Mouse (Mus musculus): ENCODE results near the gene Ccm2l. TPM values are rescaled to one million over a fixed set of nuclear protein-coding genes. Genes with fewer than 3 reads are reported as not detected.
A peak's percentile ranks its signal among the peaks of the same experiment; 100 is the strongest.

Ccm2l gene
- polyA plus RNA-seq, 1 experiment from 2014 or later = 10.7 TPM

DNA sequence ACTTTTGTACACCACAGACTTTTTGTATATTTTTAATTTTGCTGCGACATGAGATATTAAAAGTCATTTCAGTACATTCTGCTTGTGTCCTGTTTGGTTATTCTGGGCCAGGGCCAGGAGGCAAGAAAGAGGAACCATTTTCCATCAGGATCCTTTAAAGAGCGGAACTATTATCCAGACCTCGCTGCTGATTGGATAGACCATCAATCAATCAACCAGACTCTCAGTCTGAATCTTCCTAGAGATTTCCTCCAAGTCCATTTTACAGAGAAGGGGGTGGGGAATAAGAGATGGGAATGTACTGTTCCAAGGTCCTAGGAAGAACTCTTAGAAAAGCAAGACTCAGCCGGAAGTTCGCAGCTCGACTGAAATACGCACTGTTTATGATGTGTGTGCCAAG lies 5.5 kb upstream of the Ccm2l start:
- Histone ChIP-seq H3K9me3 (ENCODE audit: low read length) (no peaks in the 10 kb centered on the region), H3K9ac (replicated peaks; ENCODE audit: low read depth) (no peak overlapping the region), H3K4me2 (replicated peaks; ENCODE audit: low read depth, low read length) (no peak overlapping the region), H3K36me3 (ENCODE audit: insufficient read depth, low read length) (no peaks in the 10 kb centered on the region), H3K27ac (ENCODE audit: low read length) (no peak overlapping the region), H3K4me1 (ENCODE audit: insufficient read depth, low read depth, low read length) (no peaks in the 10 kb centered on the region), H3K4me3 (ENCODE audit: low read depth, low read length) (no peak overlapping the region), H3K27me3 (replicated peaks; ENCODE audit: insufficient read depth, low read length) (no peaks in the 10 kb centered on the region)
- 67% methylated on average over 7 of the region's 7 CpGs for WGBS
- no peak for DNase-seq (ENCODE audit: low spot score)
- TF ChIP-seq CTCF (IDR thresholded peaks at IDR 0.05) (no peak), EP300 (IDR thresholded peaks at IDR 0.05) (peak; percentile 70)
- no peak for ATAC-seq

GRCm38 (mm10) chr2:153063394-153063793 lies 2.4 kb upstream of the Ccm2l start:
- Histone ChIP-seq H3K36me3 (ENCODE audit: insufficient read depth, low read length) (no peaks in the 10 kb centered on the region), H3K27me3 (replicated peaks; ENCODE audit: insufficient read depth, low read length) (no peaks in the 10 kb centered on the region; the same call in 1 of the 2 replicates), H3K4me1 (ENCODE audit: insufficient read depth, low read depth, low read length) (no peaks in the 10 kb centered on the region), H3K9me3 (ENCODE audit: low read length) (no peaks in the 10 kb centered on the region), H3K4me3 (ENCODE audit: low read depth, low read length) (no peak overlapping the region), H3K4me2 (replicated peaks; ENCODE audit: low read depth, low read length) (no peak overlapping the region), H3K9ac (replicated peaks; ENCODE audit: low read depth) (no peak overlapping the region), H3K27ac (ENCODE audit: low read length) (no peak overlapping the region)
- ATAC-seq (no peak), DNase-seq (ENCODE audit: low spot score) (no peak)
- no peak for TF ChIP-seq CTCF (IDR thresholded peaks at IDR 0.05)
- TF ChIP-seq EP300 (IDR thresholded peaks at IDR 0.05) = no peak
- WGBS = 60% methylated on average over 3 of the region's 3 CpGs

GRCm38 (mm10) chr2:153064190-153064970 lies 1.4 kb upstream of the Ccm2l start:
- WGBS = 58% methylated on average over 9 of the region's 9 CpGs
- peak overlapping the region; percentile 40 for H3K27ac ChIP-seq (ENCODE audit: low read length)
- H3K4me3 ChIP-seq (ENCODE audit: low read depth, low read length) = no peak overlapping the region
- no peaks in the 10 kb centered on the region for H3K4me1 ChIP-seq (ENCODE audit: insufficient read depth, low read depth, low read length)
- no peak for TF ChIP-seq EP300 (IDR thresholded peaks at IDR 0.05)
- TF ChIP-seq CTCF (IDR thresholded peaks at IDR 0.05) = no peak
- H3K9me3 ChIP-seq (ENCODE audit: low read length) = no peaks in the 10 kb centered on the region
- no peak for DNase-seq (ENCODE audit: low spot score)
- no peaks in the 10 kb centered on the region; the same call in 1 of the 2 replicates for H3K27me3 ChIP-seq (replicated peaks; ENCODE audit: insufficient read depth, low read length)
- no peaks in the 10 kb centered on the region for H3K36me3 ChIP-seq (ENCODE audit: insufficient read depth, low read length)
- no peak for ATAC-seq
- no peak overlapping the region for H3K9ac ChIP-seq (replicated peaks; ENCODE audit: low read depth)
- no peak overlapping the region for H3K4me2 ChIP-seq (replicated peaks; ENCODE audit: low read depth, low read length)

DNA sequence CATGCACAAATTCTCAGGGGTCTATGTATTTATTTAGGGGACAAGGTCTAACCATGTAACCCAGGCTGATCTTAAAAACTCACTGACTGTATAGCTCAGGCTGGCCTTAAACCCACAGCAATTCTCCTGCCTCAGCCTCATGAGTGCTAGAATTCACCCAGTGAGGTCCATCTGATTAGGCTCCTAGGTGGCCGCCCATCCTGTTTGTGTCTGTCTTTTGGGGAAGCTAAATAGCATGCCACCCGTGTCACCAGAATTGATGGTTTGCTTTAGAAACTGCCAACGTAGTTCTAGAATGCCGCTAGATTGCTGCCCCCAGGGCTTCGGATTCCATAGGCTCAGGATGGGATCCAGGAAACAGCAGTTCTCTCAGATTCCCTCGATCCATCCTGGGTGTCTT lies 1.2 kb downstream of the Ccm2l start:
- Histone ChIP-seq H3K27me3 (replicated peaks; ENCODE audit: insufficient read depth, low read length) (peaks cover 18% of the 10 kb centered on the region), H3K27ac (ENCODE audit: low read length) (peak overlapping the region; percentile 90), H3K4me1 (ENCODE audit: insufficient read depth, low read depth, low read length) (no peaks in the 10 kb centered on the region), H3K36me3 (ENCODE audit: insufficient read depth, low read length) (no peaks in the 10 kb centered on the region), H3K9ac (replicated peaks; ENCODE audit: low read depth) (no peak overlapping the region), H3K4me3 (ENCODE audit: low read depth, low read length) (peak overlapping the region; percentile 21; the same call in 1 of the 2 replicates), H3K4me2 (replicated peaks; ENCODE audit: low read depth, low read length) (peak overlapping the region; percentile 46), H3K9me3 (ENCODE audit: low read length) (no peaks in the 10 kb centered on the region)
- DNase-seq (ENCODE audit: low spot score) (peak; percentile 43), ATAC-seq (no peak)
- TF ChIP-seq EP300 (IDR thresholded peaks at IDR 0.05) (peak; percentile 60), CTCF (IDR thresholded peaks at IDR 0.05) (no peak)
- 44% methylated on average over 6 of the region's 6 CpGs for WGBS

GRCm38 (mm10) chr2:153070762-153071490 lies 5.2 kb downstream of the Ccm2l start:
- Histone ChIP-seq H3K27me3 (replicated peaks; ENCODE audit: insufficient read depth, low read length) (peaks cover 20% of the 10 kb centered on the region), H3K9ac (replicated peaks; ENCODE audit: low read depth) (no peak overlapping the region), H3K36me3 (ENCODE audit: insufficient read depth, low read length) (no peaks in the 10 kb centered on the region), H3K4me2 (replicated peaks; ENCODE audit: low read depth, low read length) (peak overlapping the region; percentile 44; the same call in 1 of the 2 replicates), H3K9me3 (ENCODE audit: low read length) (no peaks in the 10 kb centered on the region), H3K4me3 (ENCODE audit: low read depth, low read length) (no peak overlapping the region), H3K27ac (ENCODE audit: low read length) (no peak overlapping the region), H3K4me1 (ENCODE audit: insufficient read depth, low read depth, low read length) (no peaks in the 10 kb centered on the region)
- ATAC-seq (no peak), DNase-seq (ENCODE audit: low spot score) (peak; percentile 62)
- WGBS = 12% methylated on average over 23 of the region's 23 CpGs
- TF ChIP-seq EP300 (IDR thresholded peaks at IDR 0.05) (no peak), CTCF (IDR thresholded peaks at IDR 0.05) (peak; percentile 68)

DNA sequence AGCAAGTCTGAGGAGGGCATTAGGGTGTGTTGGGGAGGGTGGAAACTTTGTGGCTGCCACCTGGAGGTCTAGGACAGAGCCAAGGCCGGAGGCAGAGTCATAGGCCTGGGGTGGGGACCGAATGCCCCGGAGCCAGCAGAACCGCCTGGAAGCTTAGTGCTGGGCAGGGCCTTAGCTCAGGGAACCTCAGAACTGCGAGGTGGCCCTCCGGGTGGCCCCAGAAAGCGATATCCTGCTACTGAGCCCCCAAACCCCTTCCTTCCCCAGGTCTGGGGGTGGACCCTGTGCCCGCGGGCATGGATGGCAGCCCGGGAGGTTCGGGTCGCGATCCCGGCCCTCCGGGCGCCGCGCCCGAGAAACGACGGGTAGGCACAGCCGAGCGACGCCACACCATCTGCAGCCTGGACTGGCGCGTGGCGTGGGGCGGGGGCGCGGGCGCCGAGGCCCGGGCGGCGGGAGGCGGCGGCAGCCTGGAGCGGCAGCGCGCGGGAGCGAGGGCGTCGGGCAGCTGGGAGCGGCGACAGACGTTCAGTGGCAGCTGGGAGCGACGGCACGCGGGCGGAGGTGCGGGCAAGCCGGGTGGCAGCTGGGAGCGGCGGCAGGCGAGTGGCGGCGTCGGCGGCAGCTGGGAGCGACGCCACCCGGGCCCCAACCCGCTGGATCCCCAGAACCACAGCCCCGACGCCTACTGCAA lies 5.9 kb downstream of the Ccm2l start:
- H3K9ac ChIP-seq (replicated peaks; ENCODE audit: low read depth) = 0 out of 2 replicates have a peak overlapping the region, but pooled peaks have one; percentile 16

More for the DNA sequence above, 5.9 kb downstream of the Ccm2l start:
- H3K27ac ChIP-seq (ENCODE audit: low read length) = no peak overlapping the region; the same call in 1 of the 2 replicates
- peak overlapping the region; percentile 8; the same call in 1 of the 2 replicates for H3K4me3 ChIP-seq (ENCODE audit: low read depth, low read length)
- no peak for TF ChIP-seq EP300 (IDR thresholded peaks at IDR 0.05)
- TF ChIP-seq CTCF (IDR thresholded peaks at IDR 0.05) = no peak
- DNase-seq (ENCODE audit: low spot score) = no peak
- peaks cover 20% of the 10 kb centered on the region for H3K27me3 ChIP-seq (replicated peaks; ENCODE audit: insufficient read depth, low read length)
- 21% methylated on average over 50 of the region's 67 CpGs for WGBS
- H3K4me1 ChIP-seq (ENCODE audit: insufficient read depth, low read depth, low read length) = no peaks in the 10 kb centered on the region
- no peaks in the 10 kb centered on the region for H3K36me3 ChIP-seq (ENCODE audit: insufficient read depth, low read length)
- ATAC-seq = 0 out of 2 replicates have a peak, but pooled peaks have one; percentile 28
- no peaks in the 10 kb centered on the region for H3K9me3 ChIP-seq (ENCODE audit: low read length)
- peak overlapping the region; percentile 44 for H3K4me2 ChIP-seq (replicated peaks; ENCODE audit: low read depth, low read length)

Measured in lung, postnatal 0 days (tissue).